Mouse (Mus musculus): ENCODE measurements at regions not wholly inside any gene's neighbourhood (a gene's known extent, or its start where the extent isn't known, plus 50 kb on each side); places are given as distances from the start of the nearest gene placed in this dataset.
A peak's percentile ranks its signal among the peaks of the same experiment; 100 is the strongest.

GRCm38 (mm10) chr10:30419391-30420043 is 181.0 kb downstream of the Trmt11 start:
- TF ChIP-seq POLR2A (IDR thresholded peaks at IDR 0.05; ENCODE audit: insufficient read depth, low read depth, low read length) (no peak), CTCF (IDR thresholded peaks at IDR 0.05) (peak; percentile 49), EP300 (IDR thresholded peaks at IDR 0.05; ENCODE audit: insufficient read depth, low read depth, low read length) (no peak)

Data from heart, adult 2 months (tissue).